8 mouse cellular contexts compared by ENCODE assay signal in genomic region chr19:36538528-36538927, GRCm38 (mm10). TPM values are rescaled to one million over a fixed set of nuclear protein-coding genes. Genes with fewer than 3 reads are reported as not detected.
DNase-seq lines count a peak whose midpoint lies in the region; TF ChIP-seq lines count a peak whose summit lies in the region.

No protein-coding gene starts in this region.

- no peak overlapping the region for H3K4me3 ChIP-seq in gastrocnemius, adult 2 months

- peak; percentile 82 for TF ChIP-seq CTCF in gastrocnemius, adult 2 months (IDR thresholded peaks at IDR 0.05)

- H3K27ac ChIP-seq in gastrocnemius, adult 2 months, result no peak overlapping the region

- no peak for DNase-seq in gastrocnemius, adult 2 months
- DNase-seq in gastrocnemius, postnatal 36 days, result no peak
- peak; percentile 55 to 59 for DNase-seq in B cell, adult 2 months
- peak; percentile 67 for DNase-seq in adipocyte (ENCODE audit: low spot score)
- peak; percentile 64 for DNase-seq in forelimb bud, embryonic 11.5 days (ENCODE audit: low read depth, low spot score)
- DNase-seq in kidney, postnatal 36 days, result peak; percentile 39 to 64
- peak; percentile 46 for DNase-seq in lung, postnatal 25 days (ENCODE audit: low spot score)
- peak; percentile 56 for DNase-seq in thymus, postnatal 14 days

- intact Hi-C loops in gastrocnemius, adult 2 months (cut with DNase I), result loop anchor here (5.0 kb wide), 1 partner anchor 66 kb away; no protein-coding TSS in a partner anchor
- intact Hi-C loops in gastrocnemius, postnatal 36 days (cut with DNase I), result loop anchor here (2.0 kb wide), 1 partner anchor 68 kb away; no protein-coding TSS in a partner anchor

RNA-seq across cellular contexts. Expression of gene Hectd2, which starts 15.9 kb away (rescaled TPM):
- 1 to 10 TPM; 5.5 to 6.8 TPM for total RNA-seq in gastrocnemius, adult 2 months (2021)
- total RNA-seq in gastrocnemius, postnatal 36 days (2021), result 1 to 10 TPM; 2.8 to 4.6 TPM

Comparison
In these comparisons a context has a peak if more than half of its experiments do, and no peak if none do; other contexts are left out.
1. DNase-seq: peak in B cell, adult 2 months (2 of 2), adipocyte (single experiment), forelimb bud, embryonic 11.5 days (single experiment), kidney, postnatal 36 days (2 of 2), lung, postnatal 25 days (single experiment) and thymus, postnatal 14 days (single experiment); none in gastrocnemius, adult 2 months (single experiment) and gastrocnemius, postnatal 36 days (0 of 2).